Mouse (Mus musculus) intestine, embryonic 15.5 days (tissue): ENCODE data around the gene Gm43517. TPM values are rescaled to one million over a fixed set of nuclear protein-coding genes. Genes with fewer than 3 reads are reported as not detected.

Source experiments
- ATAC-seq: fragments of 200-750 bp; cut with Nextera tagmentation; 2 replicates; pipeline ENCODE4 v1.8.0; 2017; ENCODE audit warnings: moderate TSS enrichment, moderate library complexity
- H3K27ac ChIP-seq: fragments of 300-500 bp; sonication (generic); 2 replicates; pipeline ENCODE4 v1.5.1; 2015; ENCODE audit warnings: mild to moderate bottlenecking, inconsistent platforms
- H3K27me3 ChIP-seq: fragments of 300-500 bp; sonication (generic); replicated peaks from 2 replicates; pipeline ENCODE4 v1.6.1; 2015; ENCODE audit warnings: inconsistent platforms
- H3K36me3 ChIP-seq: fragments of 300-500 bp; sonication (generic); 2 replicates; pipeline ENCODE4 v1.6.1; 2015; ENCODE audit warnings: inconsistent platforms
- H3K4me1 ChIP-seq: fragments of 300-500 bp; sonication (generic); replicated peaks from 2 replicates; pipeline ENCODE4 v1.6.1; 2015; ENCODE audit warnings: inconsistent platforms
- H3K4me2 ChIP-seq: fragments of 300-500 bp; sonication (generic); replicated peaks from 2 replicates; pipeline ENCODE4 v1.6.1; 2015; ENCODE audit warnings: mild to moderate bottlenecking, inconsistent platforms
- H3K4me3 ChIP-seq: fragments of 300-500 bp; sonication (generic); replicated peaks from 2 replicates; pipeline ENCODE4 v1.5.1; 2015; ENCODE audit warnings: inconsistent platforms
- H3K9ac ChIP-seq: fragments of 300-500 bp; sonication (generic); 2 replicates; pipeline ENCODE4 v1.6.1; 2015; ENCODE audit warnings: inconsistent platforms
- H3K9me3 ChIP-seq: fragments of 300-500 bp; sonication (generic); 2 replicates; pipeline ENCODE4 v1.6.1; 2016; ENCODE audit warnings: inconsistent platforms
- WGBS: fragments of 180-500 bp; shearing (Covaris S2); methylation state at CpG from one replicate; pipeline ENCODE4 v1.1.7; 2015; 5-methylcytosine and 5-hydroxymethylcytosine counted together
- polyA plus RNA-seq: library from polyadenylated mRNA; unstranded; fragments of >200 nt; fragmentation: Nextera tagmentation; extraction: Ambion mirVana; gene quantifications from 2 replicates; pipeline ENCODE4 v1.2.1, GENCODE M21; 2015

Gene Gm43517
- polyA plus RNA-seq: not detected in 2 replicates

- no peaks in the 10 kb centered on the region for H3K9me3 ChIP-seq
- no peaks in the 10 kb centered on the region for H3K36me3 ChIP-seq
- WGBS: 2% methylated on average over 73 of the region's 75 CpGs
- peak within 1 kb of the TSS; percentile 29 for H3K4me3 ChIP-seq
- peaks cover 63% of the 10 kb centered on the region for H3K27me3 ChIP-seq
- H3K4me1 ChIP-seq: peaks cover 9% of the 10 kb centered on the region
- no peak within 1 kb of the TSS for H3K9ac ChIP-seq
- H3K4me2 ChIP-seq: peak within 1 kb of the TSS; percentile 61
- no peak within 1 kb of the TSS for H3K27ac ChIP-seq
- ATAC-seq: peak; percentile 66
These were observed at the start of gene Gm43517 for GRCm38 (mm10) chr12:49384876-49385630. TSS of gene Gm43517 (plus strand) at chr12:49385174.

- no peaks in the 10 kb centered on the region for H3K36me3 ChIP-seq
- WGBS: 89% methylated on average over 10 of the region's 10 CpGs
- no peak overlapping the region for H3K4me3 ChIP-seq
- no peaks in the 10 kb centered on the region for H3K9me3 ChIP-seq
- no peak overlapping the region for H3K27ac ChIP-seq
- no peaks in the 10 kb centered on the region for H3K27me3 ChIP-seq
- H3K4me1 ChIP-seq: no peaks in the 10 kb centered on the region
- H3K9ac ChIP-seq: no peak overlapping the region
- no peak for ATAC-seq
- no peak overlapping the region for H3K4me2 ChIP-seq
These were observed 35.3 kb upstream of the Gm43517 start for GRCm38 (mm10) chr12:49349697-49350096.

GRCm38 (mm10) chr12:49368931-49369330, 16.0 kb upstream of the Gm43517 start:
- H3K36me3 ChIP-seq: no peaks in the 10 kb centered on the region
- no peak for ATAC-seq
- WGBS: 59% methylated on average over 1 of the region's 1 CpGs

GRCm38 (mm10) chr12:49372170-49372569, 12.8 kb upstream of the Gm43517 start:
- no peak for ATAC-seq
- H3K27ac ChIP-seq: no peak overlapping the region
- peaks cover 41% of the 10 kb centered on the region for H3K27me3 ChIP-seq
- H3K4me2 ChIP-seq: no peak overlapping the region
- H3K9me3 ChIP-seq: no peaks in the 10 kb centered on the region
- no peaks in the 10 kb centered on the region for H3K36me3 ChIP-seq
- H3K9ac ChIP-seq: no peak overlapping the region
- no peak overlapping the region for H3K4me3 ChIP-seq
- no peaks in the 10 kb centered on the region for H3K4me1 ChIP-seq

More at GRCm38 (mm10) chr12:49368931-49369330, 16.0 kb upstream of the Gm43517 start:
- Histone ChIP-seq H3K27ac (no peak overlapping the region), H3K4me1 (no peaks in the 10 kb centered on the region), H3K4me2 (no peak overlapping the region), H3K9ac (no peak overlapping the region), H3K4me3 (no peak overlapping the region), H3K9me3 (no peaks in the 10 kb centered on the region), H3K27me3 (peaks cover 20% of the 10 kb centered on the region)

GRCm38 (mm10) chr12:49373176-49373575, 11.8 kb upstream of the Gm43517 start:
- H3K36me3 ChIP-seq: no peaks in the 10 kb centered on the region
- peaks cover 51% of the 10 kb centered on the region for H3K27me3 ChIP-seq
- no peak overlapping the region for H3K4me3 ChIP-seq
- no peak overlapping the region for H3K9ac ChIP-seq
- no peaks in the 10 kb centered on the region for H3K9me3 ChIP-seq
- no peaks in the 10 kb centered on the region for H3K4me1 ChIP-seq
- H3K27ac ChIP-seq: no peak overlapping the region
- no peak overlapping the region for H3K4me2 ChIP-seq
- no peak for ATAC-seq
- WGBS: 5% methylated on average over 5 of the region's 5 CpGs

- Histone ChIP-seq H3K4me1 (no peaks in the 10 kb centered on the region), H3K9me3 (no peaks in the 10 kb centered on the region), H3K27ac (no peak overlapping the region), H3K9ac (no peak overlapping the region), H3K36me3 (no peaks in the 10 kb centered on the region), H3K4me2 (peak overlapping the region; percentile 39), H3K27me3 (peaks cover 60% of the 10 kb centered on the region), H3K4me3 (no peak overlapping the region)
- 1% methylated on average over 24 of the region's 24 CpGs for WGBS
- no peak for ATAC-seq
These were observed 11.0 kb upstream of the Gm43517 start for GRCm38 (mm10) chr12:49373821-49374605.

GRCm38 (mm10) chr12:49374606-49374995, 10.4 kb upstream of the Gm43517 start:
- H3K27ac ChIP-seq: no peak overlapping the region
- no peaks in the 10 kb centered on the region for H3K36me3 ChIP-seq
- no peaks in the 10 kb centered on the region for H3K4me1 ChIP-seq
- H3K9ac ChIP-seq: no peak overlapping the region
- peaks cover 66% of the 10 kb centered on the region for H3K27me3 ChIP-seq
- ATAC-seq: peak; percentile 39; the same call in 1 of the 2 replicates
- under 1% methylated on average over 14 of the region's 14 CpGs for WGBS
- peak overlapping the region; percentile 39 for H3K4me2 ChIP-seq
- H3K9me3 ChIP-seq: no peaks in the 10 kb centered on the region
- no peak overlapping the region; the same call in 1 of the 2 replicates for H3K4me3 ChIP-seq

GRCm38 (mm10) chr12:49375427-49376317, 9.3 kb upstream of the Gm43517 start:
- no peak overlapping the region for H3K9ac ChIP-seq
- no peaks in the 10 kb centered on the region for H3K4me1 ChIP-seq
- peaks cover 76% of the 10 kb centered on the region for H3K27me3 ChIP-seq
- ATAC-seq: no peak
- H3K4me3 ChIP-seq: no peak overlapping the region
- no peak overlapping the region for H3K4me2 ChIP-seq
- no peaks in the 10 kb centered on the region for H3K36me3 ChIP-seq
- WGBS: 4% methylated on average over 15 of the region's 15 CpGs
- H3K27ac ChIP-seq: no peak overlapping the region
- no peaks in the 10 kb centered on the region for H3K9me3 ChIP-seq

GRCm38 (mm10) chr12:49376318-49376992, 8.5 kb upstream of the Gm43517 start:
- H3K9ac ChIP-seq: no peak overlapping the region

GRCm38 (mm10) chr12:49377281-49377970, 7.5 kb upstream of the Gm43517 start:
- H3K4me2 ChIP-seq: no peak overlapping the region
- no peaks in the 10 kb centered on the region for H3K4me1 ChIP-seq
- no peaks in the 10 kb centered on the region for H3K9me3 ChIP-seq
- H3K27me3 ChIP-seq: peaks cover 86% of the 10 kb centered on the region
- ATAC-seq: no peak
- no peak overlapping the region for H3K9ac ChIP-seq
- H3K36me3 ChIP-seq: no peaks in the 10 kb centered on the region
- 4% methylated on average over 15 of the region's 15 CpGs for WGBS
- no peak overlapping the region for H3K27ac ChIP-seq
- H3K4me3 ChIP-seq: no peak overlapping the region

More at GRCm38 (mm10) chr12:49376318-49376992, 8.5 kb upstream of the Gm43517 start:
- Histone ChIP-seq H3K27ac (no peak overlapping the region), H3K4me1 (no peaks in the 10 kb centered on the region), H3K4me2 (no peak overlapping the region), H3K9me3 (no peaks in the 10 kb centered on the region), H3K27me3 (peaks cover 79% of the 10 kb centered on the region), H3K4me3 (no peak overlapping the region), H3K36me3 (no peaks in the 10 kb centered on the region)
- WGBS: 2% methylated on average over 19 of the region's 19 CpGs
- no peak for ATAC-seq

- 9% methylated on average over 1 of the region's 1 CpGs for WGBS
- no peak overlapping the region for H3K27ac ChIP-seq
- peaks cover 85% of the 10 kb centered on the region for H3K27me3 ChIP-seq
- no peaks in the 10 kb centered on the region for H3K9me3 ChIP-seq
- H3K4me2 ChIP-seq: no peak overlapping the region
- peaks cover 9% of the 10 kb centered on the region for H3K4me1 ChIP-seq
- no peaks in the 10 kb centered on the region for H3K36me3 ChIP-seq
- H3K9ac ChIP-seq: no peak overlapping the region
- H3K4me3 ChIP-seq: no peak overlapping the region
- ATAC-seq: no peak
These were observed 6.1 kb upstream of the Gm43517 start for GRCm38 (mm10) chr12:49378920-49379319.
